Mouse (Mus musculus) liver, adult 2 months (tissue): Measurements from ENCODE around the gene Mfsd4b1.

Source experiments
- CTCF ChIP-seq: fragments of 200-500 bp; IDR thresholded peaks from 2 replicates; pipeline ENCODE4 v1.5.1; 2011; ENCODE audit warnings: low read depth, low read length, control low read depth
- POLR2A ChIP-seq: fragments of 200-500 bp; IDR thresholded peaks from 2 replicates; pipeline ENCODE4 v1.6.1; 2011; ENCODE audit warnings: low read length, control low read depth; ENCODE audit not compliant: insufficient read depth; ENCODE audit errors: extremely low read depth

DNA sequence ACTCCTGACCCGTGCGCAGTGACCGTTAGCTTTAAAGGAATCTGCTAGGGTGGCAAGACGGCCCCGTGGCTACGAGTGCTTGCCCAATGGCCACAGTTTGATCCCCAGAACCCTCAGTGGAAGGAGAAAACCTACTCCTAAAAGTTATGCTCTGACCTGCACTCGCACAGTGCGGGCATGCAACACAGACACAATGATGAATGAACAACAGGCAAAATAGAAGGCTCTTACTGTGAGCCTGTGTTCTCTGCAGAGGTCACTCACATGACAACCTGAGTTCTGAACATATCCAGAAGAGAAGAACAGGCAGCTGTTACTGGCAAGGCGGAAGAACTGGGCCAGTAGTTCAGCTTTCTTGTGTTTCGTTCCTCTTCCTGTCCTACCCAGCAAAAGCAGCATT, 43.5 kb upstream of the Mfsd4b1 start:
- TF ChIP-seq CTCF: no peak
- TF ChIP-seq POLR2A: no peak
